Mouse (Mus musculus) limb, embryonic 12.5 days (tissue): Measurements from ENCODE around the gene Cd81. TPM values are rescaled to one million over a fixed set of nuclear protein-coding genes. Genes with fewer than 3 reads are reported as not detected.
A peak's percentile ranks its signal among the peaks of the same experiment; 100 is the strongest.

Experiments
- ATAC-seq: fragments of 200-750 bp; cut with Nextera tagmentation; 2 replicates; pipeline ENCODE4 v1.8.0; 2017; ENCODE audit warnings: low read depth, moderate TSS enrichment; ENCODE audit not compliant: insufficient number of reproducible peaks, insufficient read depth, low FRiP score, low TSS enrichment
- H3K27ac ChIP-seq: fragments of 300-500 bp; sonication (generic); 2 replicates; pipeline ENCODE4 v1.5.1; 2016; ENCODE audit warnings: mild to moderate bottlenecking, moderate library complexity
- H3K27me3 ChIP-seq: fragments of 300-500 bp; sonication (generic); 2 replicates; pipeline ENCODE4 v1.6.1; 2016; ENCODE audit warnings: mild to moderate bottlenecking, moderate library complexity
- H3K36me3 ChIP-seq: fragments of 300-500 bp; sonication (generic); 2 replicates; pipeline ENCODE4 v1.6.1; 2016; ENCODE audit warnings: mild to moderate bottlenecking, moderate library complexity
- H3K4me1 ChIP-seq: fragments of 300-500 bp; sonication (generic); replicated peaks from 2 replicates; pipeline ENCODE4 v1.6.1; 2016
- H3K4me2 ChIP-seq: fragments of 300-500 bp; sonication (generic); 2 replicates; pipeline ENCODE4 v1.6.1; 2016; ENCODE audit warnings: mild to moderate bottlenecking, moderate library complexity
- H3K4me3 ChIP-seq: fragments of 300-500 bp; sonication (generic); replicated peaks from 2 replicates; pipeline ENCODE4 v1.5.1; 2016; ENCODE audit warnings: mild to moderate bottlenecking
- H3K9ac ChIP-seq: fragments of 300-500 bp; sonication (generic); replicated peaks from 2 replicates; pipeline ENCODE4 v1.6.1; 2016; ENCODE audit warnings: mild to moderate bottlenecking, moderate library complexity
- H3K9me3 ChIP-seq: fragments of 300-500 bp; sonication (generic); 2 replicates; pipeline ENCODE4 v1.6.1; 2016; ENCODE audit warnings: mild to moderate bottlenecking, moderate library complexity
- WGBS: fragments of 180-500 bp; shearing (Covaris S2); methylation state at CpG from one replicate; pipeline ENCODE4 v1.1.7; 2016; 5-methylcytosine and 5-hydroxymethylcytosine counted together
- polyA plus RNA-seq: library from polyadenylated mRNA; unstranded; fragments of >200 nt; fragmentation: Nextera tagmentation; extraction: Ambion mirVana; gene quantifications from 2 replicates; pipeline ENCODE4 v1.2.1, GENCODE M21; 2016

The Cd81 gene
- polyA plus RNA-seq, 1 experiment from 2014 or later = 331 TPM

- WGBS = 84% methylated on average over 6 of the region's 6 CpGs
- Histone ChIP-seq H3K4me1 (peaks cover 11% of the 10 kb centered on the region), H3K4me2 (no peak overlapping the region), H3K27me3 (no peaks in the 10 kb centered on the region), H3K27ac (no peak overlapping the region), H3K36me3 (peaks cover 87% of the 10 kb centered on the region), H3K9ac (no peak overlapping the region), H3K9me3 (no peaks in the 10 kb centered on the region), H3K4me3 (no peak overlapping the region)
- ATAC-seq = no peak
These were observed 11.7 kb downstream of the Cd81 start for GRCm38 (mm10) chr7:143064226-143064625.

DNA sequence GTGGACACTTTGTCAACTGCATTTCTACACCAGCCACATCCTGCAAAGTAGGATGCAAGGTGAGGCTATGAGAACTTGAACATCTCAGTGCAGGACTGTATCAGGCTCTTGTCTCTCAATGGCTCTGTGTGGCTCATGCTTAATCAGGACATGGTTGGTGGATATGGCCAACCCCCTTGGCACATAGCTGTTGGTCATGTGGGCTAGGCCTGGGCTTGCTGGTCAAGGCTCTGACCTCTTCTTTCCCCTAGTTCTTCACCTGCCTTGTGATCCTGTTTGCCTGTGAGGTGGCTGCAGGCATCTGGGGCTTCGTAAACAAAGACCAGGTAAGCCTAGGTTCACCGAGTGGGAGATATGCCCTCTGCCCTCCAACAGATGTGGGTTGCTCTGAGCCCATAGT lies 13.2 kb downstream of the Cd81 start:
- 95% methylated on average over 2 of the region's 2 CpGs for WGBS
- Histone ChIP-seq H3K27ac (no peak overlapping the region), H3K36me3 (peaks cover 82% of the 10 kb centered on the region), H3K4me2 (no peak overlapping the region), H3K4me3 (no peak overlapping the region), H3K27me3 (no peaks in the 10 kb centered on the region), H3K9me3 (no peaks in the 10 kb centered on the region), H3K4me1 (peaks cover 18% of the 10 kb centered on the region), H3K9ac (no peak overlapping the region)
- ATAC-seq = no peak

GRCm38 (mm10) chr7:143067469-143067868 lies 14.9 kb downstream of the Cd81 start:
- Histone ChIP-seq H3K4me3 (no peak overlapping the region), H3K9ac (no peak overlapping the region), H3K4me2 (no peak overlapping the region), H3K36me3 (peaks cover 80% of the 10 kb centered on the region), H3K9me3 (no peaks in the 10 kb centered on the region), H3K27ac (0 out of 2 replicates have a peak overlapping the region, but pooled peaks have one; percentile 95), H3K4me1 (peaks cover 23% of the 10 kb centered on the region), H3K27me3 (no peaks in the 10 kb centered on the region)
- ATAC-seq = no peak
- WGBS = 80% methylated on average over 2 of the region's 2 CpGs

- peak overlapping the region; percentile 95 for H3K27ac ChIP-seq
- no peaks in the 10 kb centered on the region for H3K27me3 ChIP-seq
- H3K9me3 ChIP-seq = no peaks in the 10 kb centered on the region
- peak overlapping the region; percentile 99; the same call in 1 of the 2 replicates for H3K4me2 ChIP-seq
- H3K9ac ChIP-seq = no peak overlapping the region
- peaks cover 23% of the 10 kb centered on the region for H3K4me1 ChIP-seq
- 0 out of 2 replicates have a peak overlapping the region, but pooled peaks have one; percentile 78 for H3K4me3 ChIP-seq
- WGBS = 82% methylated on average over 3 of the region's 3 CpGs
- H3K36me3 ChIP-seq = peaks cover 80% of the 10 kb centered on the region
- ATAC-seq = no peak
These were observed 15.4 kb downstream of the Cd81 start for GRCm38 (mm10) chr7:143067897-143068296.

- peak overlapping the region; percentile 47 for H3K9ac ChIP-seq
- no peaks in the 10 kb centered on the region for H3K9me3 ChIP-seq
- WGBS = 52% methylated on average over 13 of the region's 13 CpGs
- no peak for ATAC-seq
- peak overlapping the region; percentile 99 for H3K4me2 ChIP-seq
- H3K27me3 ChIP-seq = no peaks in the 10 kb centered on the region
- H3K4me3 ChIP-seq = peak overlapping the region; percentile 78
- H3K4me1 ChIP-seq = peaks cover 23% of the 10 kb centered on the region
- H3K27ac ChIP-seq = peak overlapping the region; percentile 95
- peaks cover 75% of the 10 kb centered on the region for H3K36me3 ChIP-seq
These were observed 15.9 kb downstream of the Cd81 start for GRCm38 (mm10) chr7:143068316-143068881.

DNA sequence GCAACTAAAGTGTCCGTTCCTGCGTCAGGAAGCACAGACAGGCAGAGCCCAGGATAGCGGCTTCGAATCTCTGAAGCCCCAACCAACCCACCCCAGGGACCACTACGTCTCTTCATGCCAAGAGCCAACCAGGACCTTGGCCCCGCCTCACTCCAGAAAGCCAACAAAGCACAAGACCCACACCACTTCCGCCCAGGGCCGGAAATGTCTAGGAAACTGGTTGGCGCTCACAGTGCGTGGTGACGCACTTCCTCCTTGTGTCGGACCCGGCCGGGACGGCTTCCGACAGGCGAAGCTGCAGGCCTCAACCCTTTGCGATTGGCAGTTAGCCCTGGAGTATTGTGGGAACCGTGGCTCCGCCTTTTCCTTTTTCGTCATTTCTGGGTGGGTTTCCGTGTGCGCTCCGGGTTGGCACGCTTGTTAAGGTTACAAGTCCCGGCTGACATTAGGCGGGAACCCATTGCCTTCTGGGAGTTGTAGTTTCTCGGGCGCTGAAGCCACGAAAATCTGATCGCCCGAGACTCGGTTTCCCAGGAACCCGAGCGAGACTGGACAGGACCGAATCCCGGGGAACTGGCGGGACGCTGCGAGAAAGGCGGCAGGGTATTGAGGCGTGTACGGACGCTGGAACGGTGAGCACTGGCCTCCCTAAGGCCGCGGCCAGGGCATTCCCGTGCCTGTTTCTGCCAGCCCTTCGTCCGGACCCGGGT lies 16.5 kb downstream of the Cd81 start, which contains the start of gene Tssc4:
Tssc4 (plus strand) TSS at position 368 of the 710 bp plus-strand sequence.
- peak within 1 kb of the TSS; percentile 78 for H3K4me3 ChIP-seq
- peaks cover 23% of the 10 kb centered on the region for H3K4me1 ChIP-seq
- peak; percentile 96 for ATAC-seq
- peak within 1 kb of the TSS; percentile 99 for H3K4me2 ChIP-seq
- no peaks in the 10 kb centered on the region for H3K9me3 ChIP-seq
- peak within 1 kb of the TSS; percentile 95 for H3K27ac ChIP-seq
- no peaks in the 10 kb centered on the region for H3K27me3 ChIP-seq
- peak within 1 kb of the TSS; percentile 91 for H3K9ac ChIP-seq
- under 1% methylated on average over 51 of the region's 51 CpGs for WGBS
- H3K36me3 ChIP-seq = peaks cover 69% of the 10 kb centered on the region

DNA sequence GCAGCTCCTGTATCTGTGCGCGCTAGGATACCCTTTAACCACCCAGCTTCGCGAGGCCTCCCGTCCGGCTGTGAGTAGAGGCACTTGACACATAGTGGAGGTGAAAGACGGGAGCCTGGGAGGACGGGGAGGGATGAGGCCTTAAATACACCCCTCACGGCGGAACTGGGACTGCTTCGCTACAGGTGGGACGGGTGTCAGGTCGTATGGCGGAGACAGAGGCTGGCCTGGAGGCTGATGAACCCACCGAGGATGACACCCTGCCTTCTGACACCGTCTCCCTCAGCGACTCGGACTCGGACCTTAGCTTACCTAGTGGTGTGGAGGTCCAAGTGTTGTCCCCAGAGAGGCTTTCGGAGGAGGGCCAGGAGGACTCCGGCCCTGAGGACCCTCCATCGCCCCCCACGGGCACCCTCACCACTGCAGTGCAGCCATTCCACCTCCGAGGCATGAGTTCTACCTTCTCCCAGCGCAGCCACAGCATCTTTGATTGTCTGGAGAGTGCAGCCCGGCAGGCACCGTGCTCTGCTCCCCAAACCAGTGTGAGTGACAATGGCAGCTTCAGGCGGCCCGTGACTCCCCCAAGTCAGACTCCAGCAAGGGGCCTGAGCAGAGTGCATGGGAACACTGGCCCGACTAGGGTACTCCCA lies 17.3 kb downstream of the Cd81 start:
- Histone ChIP-seq H3K9ac (peak overlapping the region; percentile 91), H3K4me3 (peak overlapping the region; percentile 78), H3K36me3 (peaks cover 61% of the 10 kb centered on the region), H3K27me3 (no peaks in the 10 kb centered on the region), H3K4me1 (peaks cover 23% of the 10 kb centered on the region), H3K9me3 (no peaks in the 10 kb centered on the region), H3K27ac (peak overlapping the region; percentile 85), H3K4me2 (peak overlapping the region; percentile 99)
- ATAC-seq = no peak
- 11% methylated on average over 30 of the region's 30 CpGs for WGBS

DNA sequence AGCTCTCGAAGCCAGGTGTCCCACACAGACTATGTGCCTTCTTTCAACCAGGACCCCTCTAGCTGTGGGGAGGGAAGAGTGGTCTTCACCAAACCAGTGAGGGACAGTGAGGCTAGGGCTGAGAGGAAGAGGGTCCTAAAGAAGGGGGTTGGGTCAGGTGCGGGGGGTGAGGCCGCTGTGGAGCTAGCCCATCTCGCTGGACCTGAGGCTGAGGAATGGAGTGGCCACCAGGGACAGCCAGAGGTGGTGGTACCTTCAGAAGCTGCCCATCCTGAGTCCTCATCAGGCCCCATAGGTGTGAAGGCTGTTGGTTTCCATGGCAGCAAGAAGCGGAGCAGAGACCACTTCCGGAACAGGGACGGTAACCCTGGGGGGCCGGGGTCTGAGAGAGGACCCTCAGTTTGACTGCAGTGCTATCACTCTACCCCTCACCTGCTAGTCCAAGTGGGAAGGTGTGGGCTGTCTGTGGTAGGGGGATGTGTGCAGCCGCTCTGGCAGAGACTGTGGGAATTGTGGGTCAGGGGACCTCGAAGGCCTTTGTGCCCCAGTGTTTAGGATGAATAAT lies 18.0 kb downstream of the Cd81 start:
- Histone ChIP-seq H3K27me3 (no peaks in the 10 kb centered on the region), H3K27ac (peak overlapping the region; percentile 85; the same call in 1 of the 2 replicates)
- 90% methylated on average over 10 of the region's 10 CpGs for WGBS

DNA sequence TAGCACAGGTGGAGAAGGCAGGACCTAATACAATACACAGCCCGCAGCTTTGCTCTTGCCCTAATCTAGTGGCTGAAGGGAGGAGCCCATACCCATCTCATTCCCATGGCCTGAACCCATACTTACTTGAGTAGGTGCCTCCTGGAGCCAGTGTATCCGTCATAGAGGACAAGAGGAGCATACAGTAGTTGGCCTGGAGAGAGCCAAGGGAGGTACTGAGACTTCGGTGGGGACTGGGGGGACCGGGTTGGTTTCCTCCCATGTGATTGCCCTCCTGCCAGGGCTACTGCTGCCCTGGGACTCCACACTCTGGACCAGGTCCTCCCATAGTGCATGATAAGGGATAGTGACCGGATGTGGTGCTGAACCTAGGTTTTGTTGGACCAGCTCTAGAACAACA lies 20.1 kb downstream of the Cd81 start:
- H3K36me3 ChIP-seq = peaks cover 38% of the 10 kb centered on the region
- no peak overlapping the region for H3K9ac ChIP-seq
- no peak overlapping the region for H3K4me3 ChIP-seq
- no peak for ATAC-seq
- H3K27me3 ChIP-seq = no peaks in the 10 kb centered on the region
- H3K4me2 ChIP-seq = no peak overlapping the region
- no peak overlapping the region for H3K27ac ChIP-seq
- peaks cover 23% of the 10 kb centered on the region for H3K4me1 ChIP-seq
- no peaks in the 10 kb centered on the region for H3K9me3 ChIP-seq
- 87% methylated on average over 5 of the region's 5 CpGs for WGBS

More for the DNA sequence above, 18.0 kb downstream of the Cd81 start:
- no peaks in the 10 kb centered on the region for H3K9me3 ChIP-seq
- H3K4me2 ChIP-seq = peak overlapping the region; percentile 99
- peak overlapping the region; percentile 91 for H3K9ac ChIP-seq
- no peak for ATAC-seq
- H3K4me1 ChIP-seq = peaks cover 23% of the 10 kb centered on the region
- peaks cover 58% of the 10 kb centered on the region for H3K36me3 ChIP-seq
- peak overlapping the region; percentile 78 for H3K4me3 ChIP-seq

GRCm38 (mm10) chr7:143073086-143073485 lies 20.5 kb downstream of the Cd81 start:
- peaks cover 36% of the 10 kb centered on the region for H3K36me3 ChIP-seq
- no peaks in the 10 kb centered on the region for H3K9me3 ChIP-seq
- H3K27me3 ChIP-seq = no peaks in the 10 kb centered on the region
- no peak overlapping the region for H3K4me2 ChIP-seq
- H3K27ac ChIP-seq = no peak overlapping the region
- H3K4me3 ChIP-seq = no peak overlapping the region
- peaks cover 19% of the 10 kb centered on the region for H3K4me1 ChIP-seq
- no peak overlapping the region for H3K9ac ChIP-seq
- no peak for ATAC-seq
- WGBS = 53% methylated on average over 1 of the region's 1 CpGs

DNA sequence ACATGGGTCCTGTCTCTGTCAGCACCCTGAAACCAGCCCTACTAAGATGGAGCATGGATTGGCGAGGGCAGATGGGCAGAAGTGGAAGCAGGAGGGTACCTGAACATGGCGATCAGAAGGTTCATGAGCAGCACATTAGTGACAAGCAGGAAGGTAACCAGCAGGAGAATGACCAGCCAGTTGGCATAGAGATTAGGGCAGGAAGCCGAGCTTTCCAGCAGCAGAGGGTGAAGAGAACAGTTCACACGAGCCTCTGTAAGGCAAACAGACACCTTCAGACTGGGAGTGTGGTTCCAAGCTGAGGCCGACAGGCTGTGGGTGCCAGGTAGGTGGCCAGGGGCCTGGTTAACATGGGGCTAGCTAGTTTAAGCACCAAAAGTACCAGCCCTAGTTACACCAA lies 22.9 kb downstream of the Cd81 start:
- H3K9ac ChIP-seq = no peak overlapping the region
- no peak for ATAC-seq
- H3K27me3 ChIP-seq = no peaks in the 10 kb centered on the region
- 72% methylated on average over 5 of the region's 5 CpGs for WGBS
- H3K4me2 ChIP-seq = no peak overlapping the region
- no peak overlapping the region for H3K27ac ChIP-seq
- H3K4me1 ChIP-seq = peaks cover 8% of the 10 kb centered on the region
- peaks cover 41% of the 10 kb centered on the region for H3K36me3 ChIP-seq
- no peak overlapping the region for H3K4me3 ChIP-seq
- H3K9me3 ChIP-seq = no peaks in the 10 kb centered on the region
